Mouse (Mus musculus) kidney, adult 2 months (tissue): ENCODE measurements around the gene Dusp21.

Experiments used
- CTCF ChIP-seq: fragments of 200-500 bp; conservative IDR thresholded peaks from 2 replicates; pipeline ENCODE4 v1.5.1; 2011; ENCODE audit warnings: low read depth, mild to moderate bottlenecking, control low read depth, low read length, moderate library complexity, mixed read lengths; ENCODE audit not compliant: insufficient read depth, insufficient read length
- POLR2A ChIP-seq: fragments of 200-500 bp; IDR thresholded peaks from one replicate; pipeline ENCODE4 v1.6.1; 2011; ENCODE audit warnings: low read depth, low read length, control low read depth

DNA sequence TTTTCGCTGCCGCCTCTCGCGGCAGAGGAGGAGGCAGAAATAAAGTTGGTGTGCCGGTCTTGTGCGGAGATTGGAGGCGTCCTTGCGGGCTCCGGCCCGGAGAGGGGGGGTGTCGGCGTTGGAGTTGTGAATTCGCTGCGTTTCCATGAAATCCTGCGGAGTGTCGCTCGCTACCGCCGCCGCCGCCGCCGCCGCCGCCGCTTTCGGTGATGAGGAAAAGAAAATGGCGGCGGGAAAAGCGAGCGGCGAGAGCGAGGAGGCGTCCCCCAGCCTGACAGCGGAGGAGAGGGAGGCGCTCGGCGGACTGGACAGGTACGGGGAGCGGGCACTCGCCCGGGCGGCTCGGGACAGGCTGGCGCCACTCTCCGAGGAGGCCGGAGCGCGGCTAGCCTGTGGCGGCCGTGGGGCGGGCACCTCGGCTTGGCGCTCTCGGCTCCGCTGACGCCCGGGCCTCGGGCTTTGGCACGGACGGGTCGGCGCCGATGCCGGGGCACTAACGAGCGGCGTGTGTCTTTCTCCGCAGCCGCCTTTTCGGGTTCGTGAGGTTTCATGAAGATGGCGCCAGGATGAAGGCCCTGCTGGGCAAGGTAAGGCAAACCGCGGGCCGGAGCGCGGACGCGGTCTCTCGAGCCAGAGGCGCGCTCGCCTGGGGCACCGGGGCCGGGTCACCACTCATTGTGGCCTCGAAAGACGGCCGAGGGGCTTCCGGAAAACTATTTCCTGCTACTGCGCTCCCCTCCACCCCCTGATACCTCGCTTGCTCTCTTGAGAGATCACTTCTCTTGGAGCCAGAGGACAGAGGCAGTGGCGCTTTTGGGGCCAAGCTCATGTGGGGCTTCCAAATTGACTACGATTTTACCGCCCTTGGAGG is 17.4 kb downstream of the Dusp21 start:
- TF ChIP-seq CTCF (no peak), POLR2A (no peak)
